Mouse (Mus musculus): ENCODE data around the gene Abcc6.

DNA sequence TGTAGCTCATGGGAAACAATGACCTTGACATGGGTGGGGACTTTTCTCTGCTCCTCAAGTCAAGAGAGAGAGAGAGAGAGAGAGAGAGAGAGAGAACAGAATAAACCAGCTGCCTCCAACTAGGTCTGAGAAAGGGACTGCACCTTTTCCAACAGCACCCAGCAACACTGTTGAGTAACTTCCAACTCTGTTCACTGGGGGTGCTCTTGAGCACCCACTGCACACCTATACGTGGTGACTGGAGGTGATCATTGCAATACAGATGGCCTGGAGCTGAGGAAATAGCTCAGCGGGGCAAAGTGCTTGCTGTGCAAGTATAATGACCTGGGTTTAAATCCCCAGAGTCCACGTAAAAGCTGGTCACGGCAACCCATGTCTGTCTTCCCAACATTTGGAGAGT is 27.4 kb downstream of the Abcc6 start:
- TF ChIP-seq CTCF (IDR thresholded peaks at IDR 0.05; ENCODE audit: borderline replicate concordance, insufficient read depth, low read depth, low read length) (no peak), POLR2A (IDR thresholded peaks at IDR 0.05; ENCODE audit: borderline replicate concordance, insufficient read depth, low read length) (no peak)
